Mouse (Mus musculus) forebrain, embryonic 14.5 days (tissue): Measurements from ENCODE around the gene Gm21969. TPM values are rescaled to one million over a fixed set of nuclear protein-coding genes. Genes with fewer than 3 reads are reported as not detected.

Experiments used
- ATAC-seq: fragments of 200-750 bp; cut with Nextera tagmentation; 2 replicates; pipeline ENCODE4 v1.8.0; 2017; ENCODE audit warnings: mild to moderate bottlenecking, moderate library complexity
- DNase-seq: peaks from one replicate; pipeline ENCODE4 v3.0.0-alpha.2; 2015; ENCODE audit warnings: low spot score
- H3K27ac ChIP-seq: fragments of 300-500 bp; sonication (generic); 2 replicates; pipeline ENCODE4 v1.5.1; 2014; ENCODE audit warnings: low read depth, mild to moderate bottlenecking, control low read depth, low read length, moderate library complexity
- H3K27me3 ChIP-seq: fragments of 300-500 bp; sonication (generic); replicated peaks from 2 replicates; pipeline ENCODE4 v1.6.1; 2014; ENCODE audit warnings: low read length, control low read depth, mixed read lengths; ENCODE audit not compliant: control insufficient read depth, insufficient read depth
- H3K36me3 ChIP-seq: fragments of 300-500 bp; sonication (generic); 2 replicates; pipeline ENCODE4 v1.6.1; 2014; ENCODE audit warnings: low read length, control low read depth; ENCODE audit not compliant: control insufficient read depth, insufficient read depth
- H3K4me1 ChIP-seq: fragments of 300-500 bp; sonication (generic); 2 replicates; pipeline ENCODE4 v1.6.1; 2014; ENCODE audit warnings: antibody characterized with exemption, low read length, control low read depth; ENCODE audit not compliant: control insufficient read depth, insufficient read depth
- H3K4me2 ChIP-seq: fragments of 300-500 bp; sonication (generic); 2 replicates; pipeline ENCODE4 v1.6.1; 2014; ENCODE audit warnings: mild to moderate bottlenecking, control low read depth, low read length
- H3K4me3 ChIP-seq: fragments of 300-500 bp; sonication (generic); 2 replicates; pipeline ENCODE4 v1.5.1; 2014; ENCODE audit warnings: low read depth, low read length, control low read depth
- H3K9ac ChIP-seq: fragments of 300-500 bp; sonication (generic); 2 replicates; pipeline ENCODE4 v1.6.1; 2014; ENCODE audit warnings: mild to moderate bottlenecking, low read length, control low read depth, moderate library complexity
- H3K9me3 ChIP-seq: fragments of 300-500 bp; sonication (generic); replicated peaks from 2 replicates; pipeline ENCODE4 v1.6.1; 2016; ENCODE audit warnings: low read length, control low read depth, mixed read lengths; ENCODE audit not compliant: control insufficient read depth
- WGBS: fragments of 180-500 bp; shearing (Covaris S2); extraction: QIAGEN DNeasy Blood & Tissue Kit; methylation state at CpG from one replicate; pipeline ENCODE4 v1.1.7; 2014; 5-methylcytosine and 5-hydroxymethylcytosine counted together
- polyA plus RNA-seq: library from polyadenylated mRNA; unstranded; fragments of >200 nt; fragmentation: Nextera tagmentation; extraction: Ambion mirVana; gene quantifications from 2 replicates; pipeline ENCODE4 v1.2.1, GENCODE M21; 2014

The Gm21969 gene
- polyA plus RNA-seq, 1 experiment from 2014 or later, result not detected

DNA sequence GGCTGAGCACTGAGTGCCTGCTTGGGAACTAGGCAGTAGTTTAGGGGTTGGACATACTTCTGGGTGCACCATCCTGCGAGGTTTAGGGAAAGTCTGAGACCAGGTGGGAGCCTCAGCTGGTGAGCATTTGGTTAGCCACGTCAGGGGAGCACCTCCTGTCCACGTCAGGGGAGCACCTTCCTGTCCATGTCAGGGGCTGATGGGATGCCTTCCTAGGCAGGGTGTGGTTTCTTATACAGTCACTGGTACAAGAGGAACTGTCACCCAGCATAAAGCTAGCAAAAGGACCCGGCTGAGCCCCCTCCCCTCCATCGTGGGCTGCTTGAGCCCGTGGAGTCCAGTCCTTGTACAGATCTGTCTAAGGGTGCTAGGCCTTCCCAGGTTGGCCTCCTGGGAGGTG, 20.6 kb upstream of the Gm21969 start:
- no peak for ATAC-seq
- no peak overlapping the region for H3K4me2 ChIP-seq
- no peak overlapping the region for H3K4me3 ChIP-seq
- WGBS, result 83% methylated on average over 6 of the region's 6 CpGs
- peaks cover 9% of the 10 kb centered on the region; the same call in 1 of the 2 replicates for H3K4me1 ChIP-seq
- H3K36me3 ChIP-seq, result no peaks in the 10 kb centered on the region
- no peak overlapping the region for H3K9ac ChIP-seq
- DNase-seq, result no peak
- no peak overlapping the region for H3K27ac ChIP-seq
- 0 out of 2 replicates have a peak, but pooled peaks cover 4% of the 10 kb centered on the region for H3K27me3 ChIP-seq
- H3K9me3 ChIP-seq, result no peaks in the 10 kb centered on the region

- WGBS, result 39% methylated on average over 3 of the region's 3 CpGs
- ATAC-seq (no peak), DNase-seq (no peak)
- Histone ChIP-seq H3K4me3 (no peak overlapping the region), H3K9ac (no peak overlapping the region), H3K36me3 (no peaks in the 10 kb centered on the region), H3K27ac (no peak overlapping the region), H3K4me1 (peaks cover 9% of the 10 kb centered on the region; the same call in 1 of the 2 replicates), H3K4me2 (no peak overlapping the region), H3K27me3 (0 out of 2 replicates have a peak, but pooled peaks cover 2% of the 10 kb centered on the region), H3K9me3 (no peaks in the 10 kb centered on the region)
Measured at GRCm38 (mm10) chr4:139582903-139583302, 20.1 kb upstream of the Gm21969 start.

GRCm38 (mm10) chr4:139583629-139584245, 19.2 kb upstream of the Gm21969 start:
- no peak for ATAC-seq
- Histone ChIP-seq H3K4me1 (peaks cover 9% of the 10 kb centered on the region; the same call in 1 of the 2 replicates), H3K36me3 (no peaks in the 10 kb centered on the region), H3K4me2 (no peak overlapping the region), H3K9me3 (no peaks in the 10 kb centered on the region), H3K9ac (no peak overlapping the region), H3K27me3 (no peaks in the 10 kb centered on the region), H3K27ac (no peak overlapping the region), H3K4me3 (no peak overlapping the region)
- 84% methylated on average over 11 of the region's 11 CpGs for WGBS
- DNase-seq, result no peak

DNA sequence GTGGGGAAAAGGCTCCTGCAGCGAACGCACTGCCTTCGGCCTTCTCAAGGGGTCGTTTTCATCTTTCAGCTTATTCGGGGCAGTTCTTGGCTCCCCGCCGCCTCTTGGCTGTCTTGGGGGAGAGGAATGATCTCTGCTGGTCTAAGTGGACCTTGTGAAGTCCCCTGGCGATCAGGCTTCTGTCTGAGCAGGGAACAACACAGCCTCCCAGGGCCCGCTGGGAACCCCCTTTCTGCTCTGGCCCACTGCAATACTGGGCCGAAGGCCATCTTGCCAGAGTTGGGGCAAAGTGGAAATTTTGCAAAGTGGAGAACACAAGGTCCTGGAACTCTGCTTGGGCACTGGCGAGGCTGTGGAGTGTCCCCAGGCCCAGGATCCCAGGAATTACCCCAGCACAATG, 18.3 kb upstream of the Gm21969 start:
- WGBS, result 78% methylated on average over 11 of the region's 11 CpGs
- no peak overlapping the region for H3K9ac ChIP-seq
- H3K4me3 ChIP-seq, result no peak overlapping the region
- H3K27me3 ChIP-seq, result no peaks in the 10 kb centered on the region
- DNase-seq, result no peak
- peaks cover 9% of the 10 kb centered on the region; the same call in 1 of the 2 replicates for H3K4me1 ChIP-seq
- no peak overlapping the region for H3K4me2 ChIP-seq
- no peak for ATAC-seq
- H3K27ac ChIP-seq, result no peak overlapping the region
- no peaks in the 10 kb centered on the region for H3K36me3 ChIP-seq
- H3K9me3 ChIP-seq, result no peaks in the 10 kb centered on the region

- WGBS, result 95% methylated on average over 7 of the region's 7 CpGs
- peaks cover 9% of the 10 kb centered on the region; the same call in 1 of the 2 replicates for H3K4me1 ChIP-seq
- no peak for ATAC-seq
Measured at GRCm38 (mm10) chr4:139585713-139586112, 17.3 kb upstream of the Gm21969 start.

DNA sequence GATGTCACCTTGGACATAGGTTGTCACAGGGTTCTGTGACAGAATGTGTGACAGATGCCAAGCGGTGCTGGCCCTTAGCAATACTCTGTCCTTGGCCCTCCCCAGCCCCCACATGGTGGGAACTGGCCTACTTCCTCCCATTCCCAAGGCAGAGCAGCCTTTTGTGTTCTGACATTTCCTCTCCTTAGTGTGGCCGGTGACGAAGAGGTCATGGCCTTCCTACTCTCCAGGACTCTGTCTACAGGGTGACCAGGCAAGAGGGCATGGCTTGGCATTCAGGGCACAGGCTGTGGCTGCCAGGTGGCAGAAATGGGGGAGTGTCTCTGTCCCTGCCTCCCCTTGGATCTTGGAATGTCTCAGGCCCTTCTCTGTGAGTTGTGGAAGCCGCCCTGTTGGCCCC, 15.6 kb upstream of the Gm21969 start:
- H3K9ac ChIP-seq, result no peak overlapping the region
- no peaks in the 10 kb centered on the region for H3K9me3 ChIP-seq
- DNase-seq (no peak), ATAC-seq (no peak)
- H3K4me1 ChIP-seq, result no peaks in the 10 kb centered on the region
- H3K27me3 ChIP-seq, result no peaks in the 10 kb centered on the region
- H3K36me3 ChIP-seq, result no peaks in the 10 kb centered on the region
- H3K4me3 ChIP-seq, result no peak overlapping the region
- H3K4me2 ChIP-seq, result no peak overlapping the region
- WGBS, result 78% methylated on average over 4 of the region's 4 CpGs
- no peak overlapping the region for H3K27ac ChIP-seq

More at GRCm38 (mm10) chr4:139585713-139586112, 17.3 kb upstream of the Gm21969 start:
- no peak for DNase-seq
- Histone ChIP-seq H3K36me3 (no peaks in the 10 kb centered on the region), H3K27me3 (no peaks in the 10 kb centered on the region), H3K27ac (no peak overlapping the region), H3K9me3 (no peaks in the 10 kb centered on the region), H3K4me3 (no peak overlapping the region), H3K9ac (no peak overlapping the region), H3K4me2 (no peak overlapping the region)

GRCm38 (mm10) chr4:139587773-139588172, 15.2 kb upstream of the Gm21969 start:
- Histone ChIP-seq H3K27ac (no peak overlapping the region), H3K9ac (no peak overlapping the region), H3K4me1 (no peaks in the 10 kb centered on the region), H3K4me3 (no peak overlapping the region), H3K4me2 (no peak overlapping the region), H3K27me3 (no peaks in the 10 kb centered on the region), H3K9me3 (no peaks in the 10 kb centered on the region), H3K36me3 (no peaks in the 10 kb centered on the region)
- no peak for ATAC-seq
- WGBS, result 77% methylated on average over 4 of the region's 4 CpGs
- no peak for DNase-seq

DNA sequence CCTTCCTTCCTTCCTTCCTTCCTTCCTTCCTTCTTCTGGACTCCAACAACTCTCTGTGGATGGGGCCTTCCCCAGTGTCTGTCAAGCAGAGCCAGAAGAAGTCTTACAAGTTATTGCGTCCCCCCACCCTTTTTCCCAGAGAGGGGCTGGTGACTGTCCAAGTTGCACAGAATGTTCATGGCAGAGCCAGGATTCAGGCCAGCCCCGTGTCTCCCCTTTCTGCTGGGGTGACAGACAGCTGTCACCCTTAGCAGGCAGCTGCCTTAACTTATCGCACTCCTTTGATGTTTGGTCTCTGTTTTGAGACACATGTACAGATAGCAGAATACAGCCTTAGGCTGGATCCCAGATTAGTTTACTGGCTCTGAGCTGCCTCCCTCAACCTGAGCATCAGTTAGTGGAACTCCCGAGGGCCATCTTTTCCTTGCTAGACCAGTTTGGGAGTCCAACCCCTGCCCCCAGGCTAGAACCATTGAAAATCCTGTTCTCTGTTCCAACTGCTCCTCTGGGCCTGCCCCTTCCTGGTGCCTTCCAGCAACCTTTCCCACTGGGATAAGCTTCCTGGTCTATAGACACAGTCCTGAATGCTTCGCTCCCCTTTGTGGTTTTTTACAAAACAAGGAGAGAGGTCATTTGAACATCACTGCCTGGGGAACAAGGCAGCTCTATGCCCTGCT, 13.5 kb upstream of the Gm21969 start:
- no peak overlapping the region for H3K4me2 ChIP-seq
- no peaks in the 10 kb centered on the region for H3K4me1 ChIP-seq
- H3K4me3 ChIP-seq, result no peak overlapping the region
- 56% methylated on average over 5 of the region's 5 CpGs for WGBS
- no peak for ATAC-seq
- no peaks in the 10 kb centered on the region for H3K9me3 ChIP-seq
- H3K36me3 ChIP-seq, result no peaks in the 10 kb centered on the region
- DNase-seq, result no peak
- no peaks in the 10 kb centered on the region for H3K27me3 ChIP-seq
- no peak overlapping the region for H3K9ac ChIP-seq
- no peak overlapping the region for H3K27ac ChIP-seq

- H3K27me3 ChIP-seq, result no peaks in the 10 kb centered on the region
- H3K9me3 ChIP-seq, result no peaks in the 10 kb centered on the region
- H3K4me3 ChIP-seq, result no peak overlapping the region
- no peak for DNase-seq
- H3K36me3 ChIP-seq, result no peaks in the 10 kb centered on the region
- H3K4me1 ChIP-seq, result no peaks in the 10 kb centered on the region
- no peak overlapping the region for H3K4me2 ChIP-seq
- no peak for ATAC-seq
- H3K9ac ChIP-seq, result no peak overlapping the region
- WGBS, result 42% methylated on average over 4 of the region's 4 CpGs
- no peak overlapping the region for H3K27ac ChIP-seq
Measured at GRCm38 (mm10) chr4:139590446-139590845, 12.5 kb upstream of the Gm21969 start.
